Mouse (Mus musculus): ENCODE results near the gene Rhox12. TPM values are rescaled to one million over a fixed set of nuclear protein-coding genes. Genes with fewer than 3 reads are reported as not detected.

Rhox12 gene
- not detected in 2 replicates for polyA plus RNA-seq (2015; fragmentation: Nextera tagmentation; extraction: Ambion mirVana)

DNA sequence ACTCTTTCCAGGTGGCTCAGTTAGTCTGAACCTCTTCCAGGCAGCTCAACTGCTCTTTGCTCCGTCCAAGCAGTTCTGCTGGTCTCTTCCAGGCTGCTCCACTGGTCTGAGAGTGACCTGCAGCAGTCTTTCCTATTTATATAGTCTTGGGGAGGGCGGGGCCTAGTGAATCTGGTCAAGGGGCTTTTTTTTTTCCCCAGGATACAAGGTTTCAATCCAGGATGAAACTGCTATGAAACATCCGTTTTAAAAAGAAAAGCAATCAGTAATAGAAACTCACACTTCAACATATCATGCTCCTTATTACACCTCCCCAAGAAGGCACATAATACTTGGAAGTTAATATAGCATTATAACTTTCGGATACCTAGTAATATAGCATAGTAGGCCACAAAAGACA lies at the start of gene Rhox12:
Gene Rhox12, minus strand, starts transcription at position 101 of the 400 bp plus-strand sequence.
- Histone ChIP-seq H3K4me3 (replicated peaks; ENCODE audit: low read length) (no peak within 1 kb of the TSS), H3K9me3 (replicated peaks; ENCODE audit: control insufficient read depth, low read length) (no peaks in the 10 kb centered on the region), H3K9ac (ENCODE audit: low read length) (no peak within 1 kb of the TSS), H3K27ac (ENCODE audit: low read length) (no peak within 1 kb of the TSS), H3K4me2 (ENCODE audit: low read depth, low read length) (no peak within 1 kb of the TSS), H3K4me1 (ENCODE audit: control insufficient read depth, insufficient read depth, low read length) (no peaks in the 10 kb centered on the region), H3K36me3 (ENCODE audit: control insufficient read depth, insufficient read depth, low read length) (no peaks in the 10 kb centered on the region), H3K27me3 (ENCODE audit: control insufficient read depth, insufficient read depth, low read length) (no peaks in the 10 kb centered on the region)
- ATAC-seq (ENCODE audit: insufficient read depth, low FRiP score), result no peak
- WGBS, result 65% methylated on average over 4 of the region's 4 CpGs

DNA sequence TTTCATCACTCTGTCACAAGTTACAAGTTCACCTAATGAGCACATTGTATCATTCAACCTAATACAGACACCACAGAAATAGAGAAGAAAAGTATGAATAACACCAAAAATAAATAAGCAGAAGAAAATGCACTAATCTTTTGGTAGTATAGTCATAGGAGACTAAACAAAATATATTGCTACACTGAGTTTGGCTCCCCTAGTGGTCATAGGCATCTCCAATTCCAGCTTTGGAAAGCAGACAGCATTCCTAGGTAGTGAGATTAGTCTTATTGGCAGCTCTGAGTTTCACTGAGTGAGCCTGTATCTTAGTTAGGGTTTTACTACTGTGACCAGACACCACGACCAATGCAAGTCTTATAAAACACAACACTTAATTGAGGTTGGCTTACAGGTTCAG lies 48.4 kb upstream of the Rhox12 start:
- Histone ChIP-seq H3K4me1 (ENCODE audit: control insufficient read depth, insufficient read depth, low read length) (no peaks in the 10 kb centered on the region), H3K9ac (ENCODE audit: low read length) (no peak overlapping the region), H3K27me3 (ENCODE audit: control insufficient read depth, insufficient read depth, low read length) (no peaks in the 10 kb centered on the region), H3K36me3 (ENCODE audit: control insufficient read depth, insufficient read depth, low read length) (no peaks in the 10 kb centered on the region), H3K27ac (ENCODE audit: low read length) (no peak overlapping the region), H3K4me2 (ENCODE audit: low read depth, low read length) (no peak overlapping the region), H3K4me3 (replicated peaks; ENCODE audit: low read length) (no peak overlapping the region), H3K9me3 (replicated peaks; ENCODE audit: control insufficient read depth, low read length) (no peaks in the 10 kb centered on the region)
- ATAC-seq (ENCODE audit: insufficient read depth, low FRiP score), result no peak
- 68% methylated on average over 1 of the region's 1 CpGs for WGBS

DNA sequence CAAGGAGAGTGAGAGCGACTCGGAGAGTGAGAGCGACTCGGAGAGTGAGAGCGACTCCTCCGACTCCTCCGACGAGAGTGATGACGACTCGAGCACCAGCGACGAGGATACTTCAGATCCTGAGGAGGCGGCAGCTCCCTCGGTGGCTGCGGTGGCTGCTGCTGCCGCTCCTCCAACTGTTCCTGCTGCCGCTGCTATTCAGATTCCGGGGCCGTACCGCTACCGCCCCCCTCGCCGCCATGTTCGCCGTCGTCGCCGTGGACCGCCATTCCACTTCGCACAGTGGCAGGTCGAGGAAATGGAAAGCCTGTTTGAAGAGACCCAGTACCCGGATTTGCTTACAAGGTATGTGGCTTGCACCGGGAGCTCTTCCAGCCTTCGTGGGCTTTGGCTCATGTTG lies 10.8 kb upstream of the Rhox12 start:
- Histone ChIP-seq H3K9ac (ENCODE audit: low read length) (no peak overlapping the region), H3K4me3 (replicated peaks; ENCODE audit: low read length) (no peak overlapping the region), H3K27ac (ENCODE audit: low read length) (no peak overlapping the region), H3K9me3 (replicated peaks; ENCODE audit: control insufficient read depth, low read length) (no peaks in the 10 kb centered on the region; the same call in 1 of the 2 replicates), H3K4me2 (ENCODE audit: low read depth, low read length) (no peak overlapping the region), H3K36me3 (ENCODE audit: control insufficient read depth, insufficient read depth, low read length) (no peaks in the 10 kb centered on the region), H3K27me3 (ENCODE audit: control insufficient read depth, insufficient read depth, low read length) (no peaks in the 10 kb centered on the region), H3K4me1 (ENCODE audit: control insufficient read depth, insufficient read depth, low read length) (no peaks in the 10 kb centered on the region)
- no peak for ATAC-seq (ENCODE audit: insufficient read depth, low FRiP score)
- 88% methylated on average over 34 of the region's 34 CpGs for WGBS

DNA sequence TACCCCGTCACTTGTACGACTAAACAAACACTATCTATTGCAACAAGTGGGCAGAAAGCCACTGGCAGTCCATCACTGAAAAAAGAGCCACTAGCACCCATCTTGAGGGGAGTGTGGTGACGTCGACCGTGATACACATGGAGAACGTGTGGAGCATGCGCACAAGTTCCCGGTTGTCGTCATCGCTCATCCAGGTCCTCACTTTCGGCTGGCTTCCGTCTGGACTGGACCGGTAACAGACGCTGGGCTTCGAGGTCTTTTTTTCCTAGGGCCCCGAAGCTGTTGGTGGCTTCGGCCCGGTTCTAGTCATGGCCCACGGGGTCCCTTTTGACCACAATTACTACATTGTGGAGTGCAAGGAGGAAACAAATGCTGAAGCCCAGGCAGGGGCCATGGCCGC lies 10.3 kb upstream of the Rhox12 start, which contains the start of gene Rhox13:
Gene Rhox13, plus strand, starts transcription at position 238 of the 400 bp plus-strand sequence.
- H3K9me3 ChIP-seq (replicated peaks; ENCODE audit: control insufficient read depth, low read length), result no peaks in the 10 kb centered on the region; the same call in 1 of the 2 replicates

DNA sequence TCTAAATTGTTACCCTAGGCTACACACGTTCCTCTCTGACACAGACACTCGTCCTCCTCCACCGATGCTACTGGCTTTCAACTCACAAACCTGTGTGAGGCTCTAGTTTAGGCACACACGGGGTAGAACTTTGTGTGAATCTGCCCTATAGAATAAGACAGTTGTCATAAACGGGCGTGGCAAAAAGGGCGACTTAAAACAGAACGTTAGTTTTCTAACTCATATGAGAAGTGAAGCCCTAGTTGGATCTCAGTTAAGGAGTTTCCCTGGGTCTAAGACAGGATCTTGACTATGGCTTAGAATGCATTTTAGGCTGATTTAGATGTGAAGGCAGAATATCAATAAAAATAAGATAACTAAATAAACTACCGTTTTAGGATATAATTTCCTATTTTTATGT lies 25.7 kb downstream of the Rhox12 start, which contains the start of gene Rhox11:
Gene Rhox11, minus strand, starts transcription at position 101 of the 400 bp plus-strand sequence.
- WGBS, result 84% methylated on average over 9 of the region's 9 CpGs
- no peak within 1 kb of the TSS for H3K4me2 ChIP-seq (ENCODE audit: low read depth, low read length)
- H3K9me3 ChIP-seq (replicated peaks; ENCODE audit: control insufficient read depth, low read length), result no peaks in the 10 kb centered on the region
- no peaks in the 10 kb centered on the region for H3K4me1 ChIP-seq (ENCODE audit: control insufficient read depth, insufficient read depth, low read length)
- no peaks in the 10 kb centered on the region for H3K27me3 ChIP-seq (ENCODE audit: control insufficient read depth, insufficient read depth, low read length)
- ATAC-seq (ENCODE audit: insufficient read depth, low FRiP score), result no peak
- no peak within 1 kb of the TSS for H3K9ac ChIP-seq (ENCODE audit: low read length)
- H3K27ac ChIP-seq (ENCODE audit: low read length), result no peak within 1 kb of the TSS
- H3K4me3 ChIP-seq (replicated peaks; ENCODE audit: low read length), result no peak within 1 kb of the TSS
- no peaks in the 10 kb centered on the region for H3K36me3 ChIP-seq (ENCODE audit: control insufficient read depth, insufficient read depth, low read length)

More for the DNA sequence above, 10.3 kb upstream of the Rhox12 start, which contains the start of gene Rhox13:
- WGBS, result 94% methylated on average over 20 of the region's 20 CpGs
- H3K4me1 ChIP-seq (ENCODE audit: control insufficient read depth, insufficient read depth, low read length), result no peaks in the 10 kb centered on the region
- no peak within 1 kb of the TSS for H3K9ac ChIP-seq (ENCODE audit: low read length)
- no peaks in the 10 kb centered on the region for H3K36me3 ChIP-seq (ENCODE audit: control insufficient read depth, insufficient read depth, low read length)
- no peak within 1 kb of the TSS for H3K4me2 ChIP-seq (ENCODE audit: low read depth, low read length)
- H3K27me3 ChIP-seq (ENCODE audit: control insufficient read depth, insufficient read depth, low read length), result no peaks in the 10 kb centered on the region
- H3K27ac ChIP-seq (ENCODE audit: low read length), result no peak within 1 kb of the TSS
- H3K4me3 ChIP-seq (replicated peaks; ENCODE audit: low read length), result no peak within 1 kb of the TSS
- no peak for ATAC-seq (ENCODE audit: insufficient read depth, low FRiP score)

DNA sequence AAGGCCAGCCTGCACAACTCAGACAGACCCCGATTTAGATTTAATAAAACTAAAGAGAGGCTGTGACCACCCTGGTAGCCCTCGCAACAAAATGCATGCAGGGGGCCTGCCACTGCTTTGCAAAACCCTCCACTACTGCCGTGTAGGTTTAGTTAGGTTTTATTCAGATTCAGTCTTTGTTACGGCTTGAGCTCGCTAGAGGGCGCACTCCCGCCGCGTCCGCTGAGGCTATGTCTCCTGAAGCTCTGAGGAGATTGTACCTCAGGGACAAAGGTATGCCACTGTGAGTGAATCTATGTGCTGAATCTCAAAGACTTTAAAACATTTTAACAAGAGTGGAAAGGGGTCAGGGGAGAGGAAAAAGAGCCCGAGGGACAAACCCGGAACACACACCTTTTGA lies 26.5 kb downstream of the Rhox12 start:
- Histone ChIP-seq H3K4me3 (replicated peaks; ENCODE audit: low read length) (no peak overlapping the region), H3K27ac (ENCODE audit: low read length) (no peak overlapping the region), H3K27me3 (ENCODE audit: control insufficient read depth, insufficient read depth, low read length) (no peaks in the 10 kb centered on the region), H3K4me1 (ENCODE audit: control insufficient read depth, insufficient read depth, low read length) (no peaks in the 10 kb centered on the region), H3K36me3 (ENCODE audit: control insufficient read depth, insufficient read depth, low read length) (no peaks in the 10 kb centered on the region), H3K9ac (ENCODE audit: low read length) (no peak overlapping the region), H3K9me3 (replicated peaks; ENCODE audit: control insufficient read depth, low read length) (no peaks in the 10 kb centered on the region), H3K4me2 (ENCODE audit: low read depth, low read length) (no peak overlapping the region)
- no peak for ATAC-seq (ENCODE audit: insufficient read depth, low FRiP score)
- WGBS, result 23% methylated on average over 12 of the region's 12 CpGs

DNA sequence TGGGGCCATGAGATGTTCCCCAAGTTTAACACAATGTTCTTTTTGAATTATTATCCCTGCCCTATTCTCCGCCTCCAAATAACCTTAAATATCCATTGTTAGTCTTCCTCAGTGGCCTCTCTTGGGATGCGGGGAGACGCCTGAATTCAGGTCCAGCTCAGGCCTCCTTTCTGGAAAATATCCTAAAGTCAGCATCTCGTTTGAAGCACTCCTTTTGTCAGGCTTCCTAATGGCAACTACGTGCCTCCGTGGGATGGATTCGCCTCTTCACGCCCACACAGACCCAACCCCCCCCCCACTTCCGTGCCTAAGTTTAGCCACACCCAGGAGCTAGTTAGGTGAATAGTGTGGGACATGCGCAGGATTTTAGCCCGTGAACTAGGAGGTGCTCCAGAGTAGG lies 44.5 kb downstream of the Rhox12 start, which contains the start of gene Rhox10:
Gene Rhox10, plus strand, starts transcription at position 301 of the 400 bp plus-strand sequence.
- Histone ChIP-seq H3K36me3 (ENCODE audit: control insufficient read depth, insufficient read depth, low read length) (no peaks in the 10 kb centered on the region), H3K4me1 (ENCODE audit: control insufficient read depth, insufficient read depth, low read length) (no peaks in the 10 kb centered on the region), H3K27ac (ENCODE audit: low read length) (no peak within 1 kb of the TSS), H3K9ac (ENCODE audit: low read length) (no peak within 1 kb of the TSS), H3K9me3 (replicated peaks; ENCODE audit: control insufficient read depth, low read length) (no peaks in the 10 kb centered on the region), H3K27me3 (ENCODE audit: control insufficient read depth, insufficient read depth, low read length) (no peaks in the 10 kb centered on the region), H3K4me2 (ENCODE audit: low read depth, low read length) (no peak within 1 kb of the TSS), H3K4me3 (replicated peaks; ENCODE audit: low read length) (no peak within 1 kb of the TSS)
- 80% methylated on average over 11 of the region's 11 CpGs for WGBS
- ATAC-seq (ENCODE audit: insufficient read depth, low FRiP score), result no peak

DNA sequence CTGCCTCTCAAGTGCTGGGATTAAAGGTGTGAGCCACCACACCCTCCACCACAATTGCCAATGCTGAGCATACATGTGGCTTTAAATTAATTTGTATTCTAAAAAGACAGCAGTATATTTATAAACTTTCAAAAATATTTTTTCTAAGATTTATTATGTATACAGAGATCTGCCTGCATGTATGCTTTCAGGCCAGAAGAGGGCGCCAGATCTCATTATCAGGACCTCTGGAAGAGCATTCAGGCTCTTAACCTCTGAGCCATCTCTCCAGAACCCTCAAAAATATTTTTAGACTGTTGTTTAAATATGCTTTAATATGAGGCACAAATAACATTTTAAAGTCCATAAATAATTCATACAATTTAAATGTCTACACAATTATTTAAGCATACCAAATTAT lies 49.2 kb downstream of the Rhox12 start:
- Histone ChIP-seq H3K4me3 (replicated peaks; ENCODE audit: low read length) (no peak overlapping the region), H3K27me3 (ENCODE audit: control insufficient read depth, insufficient read depth, low read length) (no peaks in the 10 kb centered on the region), H3K4me2 (ENCODE audit: low read depth, low read length) (no peak overlapping the region), H3K36me3 (ENCODE audit: control insufficient read depth, insufficient read depth, low read length) (no peaks in the 10 kb centered on the region), H3K9ac (ENCODE audit: low read length) (no peak overlapping the region), H3K27ac (ENCODE audit: low read length) (no peak overlapping the region), H3K9me3 (replicated peaks; ENCODE audit: control insufficient read depth, low read length) (no peaks in the 10 kb centered on the region), H3K4me1 (ENCODE audit: control insufficient read depth, insufficient read depth, low read length) (no peaks in the 10 kb centered on the region)
- ATAC-seq (ENCODE audit: insufficient read depth, low FRiP score), result no peak
- WGBS, result 0% methylated on average over 1 of the region's 1 CpGs

Measured in stomach, embryonic 16.5 days (tissue).